Mouse (Mus musculus): Measurements from ENCODE around the gene Gbp6. TPM values are rescaled to one million over a fixed set of nuclear protein-coding genes. Genes with fewer than 3 reads are reported as not detected.
"Not testable (repeated sequence)": the region's sequence is repeated elsewhere in the genome, so short reads cannot be mapped to it uniquely, and the experiment has no call there.

The Gbp6 gene
- polyA plus RNA-seq, 1 experiment from 2014 or later: 2.0 TPM

- no peak overlapping the region for H3K27ac ChIP-seq (ENCODE audit: low read length)
- H3K9me3 ChIP-seq (ENCODE audit: control insufficient read depth, low read length): no peaks in the 10 kb centered on the region
- H3K36me3 ChIP-seq (ENCODE audit: control insufficient read depth, insufficient read depth, low read length): no peaks in the 10 kb centered on the region
- H3K4me1 ChIP-seq (replicated peaks; ENCODE audit: control insufficient read depth, insufficient read depth, low read length): no peaks in the 10 kb centered on the region
- 31% methylated on average over 2 of the region's 2 CpGs for whole genome bisulfite sequencing
- no peak overlapping the region for H3K4me3 ChIP-seq (ENCODE audit: low read length)
- no peaks in the 10 kb centered on the region for H3K27me3 ChIP-seq (ENCODE audit: control insufficient read depth, insufficient read depth, low read depth, low read length)
- no peak overlapping the region for H3K4me2 ChIP-seq (ENCODE audit: low read depth, low read length)
- ATAC-seq (ENCODE audit: low read depth): no peak
- H3K9ac ChIP-seq (ENCODE audit: low read length): no peak overlapping the region
Observed at GRCm38 (mm10) chr5:105301531-105301930, 8.0 kb upstream of the Gbp6 start.

- peak; percentile 58 for ATAC-seq (ENCODE audit: low read depth)
- 65% methylated on average over 3 of the region's 3 CpGs for WGBS
Observed at GRCm38 (mm10) chr5:105295746-105296145, 2.2 kb upstream of the Gbp6 start.

GRCm38 (mm10) chr5:105292492-105292891, 1.0 kb downstream of the Gbp6 start:
- Histone ChIP-seq H3K27me3 (ENCODE audit: control insufficient read depth, insufficient read depth, low read depth, low read length) (no peaks in the 10 kb centered on the region), H3K27ac (ENCODE audit: low read length) (no peak overlapping the region), H3K9me3 (ENCODE audit: control insufficient read depth, low read length) (no peaks in the 10 kb centered on the region), H3K36me3 (ENCODE audit: control insufficient read depth, insufficient read depth, low read length) (no peaks in the 10 kb centered on the region), H3K4me2 (ENCODE audit: low read depth, low read length) (no peak overlapping the region), H3K4me1 (replicated peaks; ENCODE audit: control insufficient read depth, insufficient read depth, low read length) (peaks cover 7% of the 10 kb centered on the region), H3K9ac (ENCODE audit: low read length) (no peak overlapping the region), H3K4me3 (ENCODE audit: low read length) (no peak overlapping the region)
- no peak for ATAC-seq (ENCODE audit: low read depth)
- 91% methylated on average over 1 of the region's 1 CpGs for WGBS

More at GRCm38 (mm10) chr5:105295746-105296145, 2.2 kb upstream of the Gbp6 start:
- H3K4me1 ChIP-seq (replicated peaks; ENCODE audit: control insufficient read depth, insufficient read depth, low read length): peaks cover 7% of the 10 kb centered on the region
- no peak overlapping the region for H3K27ac ChIP-seq (ENCODE audit: low read length)
- H3K36me3 ChIP-seq (ENCODE audit: control insufficient read depth, insufficient read depth, low read length): no peaks in the 10 kb centered on the region
- no peaks in the 10 kb centered on the region for H3K9me3 ChIP-seq (ENCODE audit: control insufficient read depth, low read length)
- H3K4me2 ChIP-seq (ENCODE audit: low read depth, low read length): no peak overlapping the region
- no peak overlapping the region for H3K4me3 ChIP-seq (ENCODE audit: low read length)
- H3K27me3 ChIP-seq (ENCODE audit: control insufficient read depth, insufficient read depth, low read depth, low read length): no peaks in the 10 kb centered on the region
- H3K9ac ChIP-seq (ENCODE audit: low read length): no peak overlapping the region

- H3K4me3 ChIP-seq (ENCODE audit: low read length); H3K9ac ChIP-seq (ENCODE audit: low read length); ATAC-seq (ENCODE audit: low read depth); H3K27me3 ChIP-seq (ENCODE audit: control insufficient read depth, insufficient read depth, low read depth, low read length); H3K27ac ChIP-seq (ENCODE audit: low read length); H3K4me2 ChIP-seq (ENCODE audit: low read depth, low read length); H3K9me3 ChIP-seq (ENCODE audit: control insufficient read depth, low read length); H3K4me1 ChIP-seq (replicated peaks; ENCODE audit: control insufficient read depth, insufficient read depth, low read length); H3K36me3 ChIP-seq (ENCODE audit: control insufficient read depth, insufficient read depth, low read length): not testable (repeated sequence)
- 80% methylated on average over 3 of the region's 3 CpGs for WGBS
Observed at GRCm38 (mm10) chr5:105290921-105291320, 2.6 kb downstream of the Gbp6 start.

- H3K27ac ChIP-seq (ENCODE audit: low read length); H3K36me3 ChIP-seq (ENCODE audit: control insufficient read depth, insufficient read depth, low read length); H3K9me3 ChIP-seq (ENCODE audit: control insufficient read depth, low read length); H3K4me2 ChIP-seq (ENCODE audit: low read depth, low read length); ATAC-seq (ENCODE audit: low read depth); H3K4me3 ChIP-seq (ENCODE audit: low read length); H3K9ac ChIP-seq (ENCODE audit: low read length); H3K4me1 ChIP-seq (replicated peaks; ENCODE audit: control insufficient read depth, insufficient read depth, low read length); H3K27me3 ChIP-seq (ENCODE audit: control insufficient read depth, insufficient read depth, low read depth, low read length): not testable (repeated sequence)
- no CpG with 5 or more reads among the region's 3 CpGs for WGBS
Observed at GRCm38 (mm10) chr5:105260673-105261072, 32.8 kb downstream of the Gbp6 start.

- no peaks in the 10 kb centered on the region for H3K4me1 ChIP-seq (replicated peaks; ENCODE audit: control insufficient read depth, insufficient read depth, low read length)
- H3K9me3 ChIP-seq (ENCODE audit: control insufficient read depth, low read length): no peaks in the 10 kb centered on the region
- no peak overlapping the region for H3K27ac ChIP-seq (ENCODE audit: low read length)
- H3K4me2 ChIP-seq (ENCODE audit: low read depth, low read length): no peak overlapping the region
- H3K4me3 ChIP-seq (ENCODE audit: low read length): no peak overlapping the region
- ATAC-seq (ENCODE audit: low read depth): no peak
- no peak overlapping the region for H3K9ac ChIP-seq (ENCODE audit: low read length)
- no peaks in the 10 kb centered on the region for H3K27me3 ChIP-seq (ENCODE audit: control insufficient read depth, insufficient read depth, low read depth, low read length)
- H3K36me3 ChIP-seq (ENCODE audit: control insufficient read depth, insufficient read depth, low read length): no peaks in the 10 kb centered on the region
Observed at GRCm38 (mm10) chr5:105252491-105252890, 41.0 kb downstream of the Gbp6 start.

GRCm38 (mm10) chr5:105244741-105245140, 48.8 kb downstream of the Gbp6 start:
- WGBS: 90% methylated on average over 3 of the region's 3 CpGs
- H3K4me1 ChIP-seq (replicated peaks; ENCODE audit: control insufficient read depth, insufficient read depth, low read length); H3K27me3 ChIP-seq (ENCODE audit: control insufficient read depth, insufficient read depth, low read depth, low read length); H3K36me3 ChIP-seq (ENCODE audit: control insufficient read depth, insufficient read depth, low read length); ATAC-seq (ENCODE audit: low read depth); H3K4me3 ChIP-seq (ENCODE audit: low read length); H3K4me2 ChIP-seq (ENCODE audit: low read depth, low read length); H3K27ac ChIP-seq (ENCODE audit: low read length); H3K9ac ChIP-seq (ENCODE audit: low read length); H3K9me3 ChIP-seq (ENCODE audit: control insufficient read depth, low read length): not testable (repeated sequence)

GRCm38 (mm10) chr5:105240982-105241381, 52.5 kb downstream of the Gbp6 start:
- not testable (repeated sequence) for H3K9me3 ChIP-seq (ENCODE audit: control insufficient read depth, low read length); H3K27me3 ChIP-seq (ENCODE audit: control insufficient read depth, insufficient read depth, low read depth, low read length); H3K9ac ChIP-seq (ENCODE audit: low read length); H3K4me2 ChIP-seq (ENCODE audit: low read depth, low read length); H3K4me3 ChIP-seq (ENCODE audit: low read length); H3K27ac ChIP-seq (ENCODE audit: low read length); H3K4me1 ChIP-seq (replicated peaks; ENCODE audit: control insufficient read depth, insufficient read depth, low read length); H3K36me3 ChIP-seq (ENCODE audit: control insufficient read depth, insufficient read depth, low read length)
- WGBS: 72% methylated on average over 5 of the region's 5 CpGs
- peak; percentile 24; the same call in 1 of the 2 replicates for ATAC-seq (ENCODE audit: low read depth)

GRCm38 (mm10) chr5:105239483-105240047, 53.9 kb downstream of the Gbp6 start, which contains the start of gene Gbp10:
Gbp10 (minus strand) TSS chr5:105239533.
- H3K27ac ChIP-seq (ENCODE audit: low read length): peak within 1 kb of the TSS; percentile 41; the same call in 1 of the 2 replicates
- not testable (repeated sequence) for H3K4me2 ChIP-seq (ENCODE audit: low read depth, low read length); H3K9me3 ChIP-seq (ENCODE audit: control insufficient read depth, low read length); H3K9ac ChIP-seq (ENCODE audit: low read length); H3K4me3 ChIP-seq (ENCODE audit: low read length); H3K36me3 ChIP-seq (ENCODE audit: control insufficient read depth, insufficient read depth, low read length); H3K27me3 ChIP-seq (ENCODE audit: control insufficient read depth, insufficient read depth, low read depth, low read length); H3K4me1 ChIP-seq (replicated peaks; ENCODE audit: control insufficient read depth, insufficient read depth, low read length)
- peak; percentile 96 for ATAC-seq (ENCODE audit: low read depth)

GRCm38 (mm10) chr5:105238402-105238801, 55.1 kb downstream of the Gbp6 start:
- WGBS: 81% methylated on average over 1 of the region's 1 CpGs
- not testable (repeated sequence) for H3K4me1 ChIP-seq (replicated peaks; ENCODE audit: control insufficient read depth, insufficient read depth, low read length); H3K27me3 ChIP-seq (ENCODE audit: control insufficient read depth, insufficient read depth, low read depth, low read length); H3K9ac ChIP-seq (ENCODE audit: low read length); H3K4me3 ChIP-seq (ENCODE audit: low read length); H3K9me3 ChIP-seq (ENCODE audit: control insufficient read depth, low read length); H3K27ac ChIP-seq (ENCODE audit: low read length); ATAC-seq (ENCODE audit: low read depth); H3K4me2 ChIP-seq (ENCODE audit: low read depth, low read length); H3K36me3 ChIP-seq (ENCODE audit: control insufficient read depth, insufficient read depth, low read length)
